Mouse (Mus musculus): ENCODE results near the gene Pla2g4b. TPM values are rescaled to one million over a fixed set of nuclear protein-coding genes. Genes with fewer than 3 reads are reported as not detected.
A peak's percentile ranks its signal among the peaks of the same experiment; 100 is the strongest.

The Pla2g4b gene
- polyA plus RNA-seq, 1 experiment, result 0.56 TPM

GRCm38 (mm10) chr2:120062248-120062647 lies 29.0 kb downstream of the Pla2g4b start:
- H3K27me3 ChIP-seq (ENCODE audit: control insufficient read depth, insufficient read depth, insufficient read length), result peaks cover 57% of the 10 kb centered on the region
- no peak for TF ChIP-seq CEBPB (IDR thresholded peaks at IDR 0.05; ENCODE audit: low read depth)
- no peak for TF ChIP-seq MYOG (IDR thresholded peaks at IDR 0.05; ENCODE audit: control insufficient read depth, extremely low read depth, insufficient read length)
- TF ChIP-seq MAX (IDR thresholded peaks at IDR 0.05), result no peak
- no peak for TF ChIP-seq FOSL1 (IDR thresholded peaks at IDR 0.05; ENCODE audit: insufficient read depth, low read length, poor library complexity, severe bottlenecking)
- no peak for TF ChIP-seq USF1 (IDR thresholded peaks at IDR 0.05; ENCODE audit: low read depth)
- no peak for TF ChIP-seq MYOD1 (IDR thresholded peaks at IDR 0.05; ENCODE audit: control insufficient read depth, insufficient read length, low read depth)
- no peak for TF ChIP-seq CTCF (IDR thresholded peaks at IDR 0.05; ENCODE audit: control insufficient read depth, insufficient read depth, insufficient read length)
- no peak overlapping the region for H3K4me3 ChIP-seq (ENCODE audit: insufficient read depth, poor library complexity, severe bottlenecking)
- no peaks in the 10 kb centered on the region for H3K79me3 ChIP-seq (ENCODE audit: low read depth)
- no peaks in the 10 kb centered on the region for H3K36me3 ChIP-seq (ENCODE audit: control insufficient read depth, insufficient read depth)
- H3ac ChIP-seq (ENCODE audit: control insufficient read depth, insufficient read length, low read depth), result no peak overlapping the region
- no peaks in the 10 kb centered on the region for H3K79me2 ChIP-seq (ENCODE audit: control insufficient read depth, insufficient read depth)

- H3ac ChIP-seq (ENCODE audit: control insufficient read depth, insufficient read length, low read depth), result no peak overlapping the region
- H3K27me3 ChIP-seq (ENCODE audit: control insufficient read depth, insufficient read depth, insufficient read length), result peaks cover 39% of the 10 kb centered on the region
- TF ChIP-seq CEBPB (IDR thresholded peaks at IDR 0.05; ENCODE audit: low read depth) (no peak), MYOG (IDR thresholded peaks at IDR 0.05; ENCODE audit: control insufficient read depth, extremely low read depth, insufficient read length) (no peak), USF1 (IDR thresholded peaks at IDR 0.05; ENCODE audit: low read depth) (no peak), FOSL1 (IDR thresholded peaks at IDR 0.05; ENCODE audit: insufficient read depth, low read length, poor library complexity, severe bottlenecking) (no peak), MYOD1 (IDR thresholded peaks at IDR 0.05; ENCODE audit: control insufficient read depth, insufficient read length, low read depth) (no peak), MAX (IDR thresholded peaks at IDR 0.05) (no peak), CTCF (IDR thresholded peaks at IDR 0.05; ENCODE audit: control insufficient read depth, insufficient read depth, insufficient read length) (no peak)
- H3K36me3 ChIP-seq (ENCODE audit: control insufficient read depth, insufficient read depth), result no peaks in the 10 kb centered on the region
- H3K79me3 ChIP-seq (ENCODE audit: low read depth), result no peaks in the 10 kb centered on the region
- no peak overlapping the region for H3K4me3 ChIP-seq (ENCODE audit: insufficient read depth, poor library complexity, severe bottlenecking)
- H3K79me2 ChIP-seq (ENCODE audit: control insufficient read depth, insufficient read depth), result no peaks in the 10 kb centered on the region
Observed at GRCm38 (mm10) chr2:120064639-120065038, 31.4 kb downstream of the Pla2g4b start.

GRCm38 (mm10) chr2:120065243-120065642 lies 32.0 kb downstream of the Pla2g4b start:
- Histone ChIP-seq H3K27me3 (ENCODE audit: control insufficient read depth, insufficient read depth, insufficient read length) (peaks cover 34% of the 10 kb centered on the region), H3K79me2 (ENCODE audit: control insufficient read depth, insufficient read depth) (no peaks in the 10 kb centered on the region), H3K79me3 (ENCODE audit: low read depth) (no peaks in the 10 kb centered on the region), H3ac (ENCODE audit: control insufficient read depth, insufficient read length, low read depth) (no peak overlapping the region), H3K36me3 (ENCODE audit: control insufficient read depth, insufficient read depth) (no peaks in the 10 kb centered on the region), H3K4me3 (ENCODE audit: insufficient read depth, poor library complexity, severe bottlenecking) (no peak overlapping the region)
- TF ChIP-seq CTCF (IDR thresholded peaks at IDR 0.05; ENCODE audit: control insufficient read depth, insufficient read depth, insufficient read length) (no peak), CEBPB (IDR thresholded peaks at IDR 0.05; ENCODE audit: low read depth) (no peak), MYOD1 (IDR thresholded peaks at IDR 0.05; ENCODE audit: control insufficient read depth, insufficient read length, low read depth) (no peak), MAX (IDR thresholded peaks at IDR 0.05) (no peak), USF1 (IDR thresholded peaks at IDR 0.05; ENCODE audit: low read depth) (no peak), FOSL1 (IDR thresholded peaks at IDR 0.05; ENCODE audit: insufficient read depth, low read length, poor library complexity, severe bottlenecking) (no peak), MYOG (IDR thresholded peaks at IDR 0.05; ENCODE audit: control insufficient read depth, extremely low read depth, insufficient read length) (no peak)

GRCm38 (mm10) chr2:120066224-120066623 lies 33.0 kb downstream of the Pla2g4b start:
- Histone ChIP-seq H3K4me3 (ENCODE audit: insufficient read depth, poor library complexity, severe bottlenecking) (no peak overlapping the region), H3K79me3 (ENCODE audit: low read depth) (no peaks in the 10 kb centered on the region), H3K36me3 (ENCODE audit: control insufficient read depth, insufficient read depth) (no peaks in the 10 kb centered on the region), H3ac (ENCODE audit: control insufficient read depth, insufficient read length, low read depth) (no peak overlapping the region), H3K27me3 (ENCODE audit: control insufficient read depth, insufficient read depth, insufficient read length) (peaks cover 24% of the 10 kb centered on the region), H3K79me2 (ENCODE audit: control insufficient read depth, insufficient read depth) (no peaks in the 10 kb centered on the region)
- no peak for TF ChIP-seq CTCF (IDR thresholded peaks at IDR 0.05; ENCODE audit: control insufficient read depth, insufficient read depth, insufficient read length)
- no peak for TF ChIP-seq MAX (IDR thresholded peaks at IDR 0.05)
- no peak for TF ChIP-seq MYOG (IDR thresholded peaks at IDR 0.05; ENCODE audit: control insufficient read depth, extremely low read depth, insufficient read length)
- no peak for TF ChIP-seq CEBPB (IDR thresholded peaks at IDR 0.05; ENCODE audit: low read depth)
- TF ChIP-seq MYOD1 (IDR thresholded peaks at IDR 0.05; ENCODE audit: control insufficient read depth, insufficient read length, low read depth), result no peak
- no peak for TF ChIP-seq USF1 (IDR thresholded peaks at IDR 0.05; ENCODE audit: low read depth)
- no peak for TF ChIP-seq FOSL1 (IDR thresholded peaks at IDR 0.05; ENCODE audit: insufficient read depth, low read length, poor library complexity, severe bottlenecking)

- H3K36me3 ChIP-seq (ENCODE audit: control insufficient read depth, insufficient read depth), result no peaks in the 10 kb centered on the region
- no peaks in the 10 kb centered on the region for H3K79me2 ChIP-seq (ENCODE audit: control insufficient read depth, insufficient read depth)
- no peak for TF ChIP-seq MYOD1 (IDR thresholded peaks at IDR 0.05; ENCODE audit: control insufficient read depth, insufficient read length, low read depth)
- no peak for TF ChIP-seq FOSL1 (IDR thresholded peaks at IDR 0.05; ENCODE audit: insufficient read depth, low read length, poor library complexity, severe bottlenecking)
- peak; percentile 26 for TF ChIP-seq CTCF (IDR thresholded peaks at IDR 0.05; ENCODE audit: control insufficient read depth, insufficient read depth, insufficient read length)
- H3K27me3 ChIP-seq (ENCODE audit: control insufficient read depth, insufficient read depth, insufficient read length), result peaks cover 15% of the 10 kb centered on the region
- H3K79me3 ChIP-seq (ENCODE audit: low read depth), result no peaks in the 10 kb centered on the region
- no peak overlapping the region for H3ac ChIP-seq (ENCODE audit: control insufficient read depth, insufficient read length, low read depth)
- no peak overlapping the region for H3K4me3 ChIP-seq (ENCODE audit: insufficient read depth, poor library complexity, severe bottlenecking)
Observed at GRCm38 (mm10) chr2:120068555-120069465, 35.6 kb downstream of the Pla2g4b start.
